Mouse (Mus musculus): ENCODE results near the gene Rims3. TPM values are rescaled to one million over a fixed set of nuclear protein-coding genes. Genes with fewer than 3 reads are reported as not detected.

The Rims3 gene
- polyA plus RNA-seq, 1 experiment from 2014 or later: 2.4 TPM

- H3K4me3 ChIP-seq (replicated peaks): no peak overlapping the region
Measured at GRCm38 (mm10) chr4:120914501-120914900, 59.9 kb downstream of the Rims3 start.

GRCm38 (mm10) chr4:120921461-120921860 lies 66.8 kb downstream of the Rims3 start:
- H3K4me3 ChIP-seq (replicated peaks): no peak overlapping the region
- no peak overlapping the region for H3K27ac ChIP-seq (replicated peaks)
- no peak overlapping the region for H3K9ac ChIP-seq
- H3K4me2 ChIP-seq (replicated peaks): no peak overlapping the region
- peaks cover 27% of the 10 kb centered on the region for H3K36me3 ChIP-seq
- 95% methylated on average over 8 of the region's 8 CpGs for WGBS
- peaks cover 4% of the 10 kb centered on the region; the same call in 1 of the 2 replicates for H3K4me1 ChIP-seq
- no peak for ATAC-seq (ENCODE audit: insufficient number of reproducible peaks, low FRiP score, low TSS enrichment, low read depth)
- H3K9me3 ChIP-seq (replicated peaks): peaks cover 7% of the 10 kb centered on the region; the same call in 1 of the 2 replicates
- no peaks in the 10 kb centered on the region for H3K27me3 ChIP-seq

More at GRCm38 (mm10) chr4:120914501-120914900, 59.9 kb downstream of the Rims3 start:
- H3K9ac ChIP-seq: no peak overlapping the region
- H3K4me2 ChIP-seq (replicated peaks): no peak overlapping the region
- H3K36me3 ChIP-seq: no peaks in the 10 kb centered on the region
- H3K9me3 ChIP-seq (replicated peaks): no peaks in the 10 kb centered on the region
- no peaks in the 10 kb centered on the region for H3K27me3 ChIP-seq
- WGBS: 72% methylated on average over 4 of the region's 4 CpGs
- no peak overlapping the region for H3K27ac ChIP-seq (replicated peaks)
- ATAC-seq (ENCODE audit: insufficient number of reproducible peaks, low FRiP score, low TSS enrichment, low read depth): no peak
- no peaks in the 10 kb centered on the region for H3K4me1 ChIP-seq

GRCm38 (mm10) chr4:120924554-120925299 lies 70.1 kb downstream of the Rims3 start, which contains the start of gene Exo5:
Gene Exo5 (minus strand): TSS chr4:120925017.
- Histone ChIP-seq H3K27ac (replicated peaks) (peak within 1 kb of the TSS; percentile 87), H3K36me3 (peaks cover 27% of the 10 kb centered on the region), H3K4me3 (replicated peaks) (peak within 1 kb of the TSS; percentile 74), H3K9ac (peak within 1 kb of the TSS; percentile 73), H3K4me2 (replicated peaks) (peak within 1 kb of the TSS; percentile 78), H3K4me1 (peaks cover 4% of the 10 kb centered on the region; the same call in 1 of the 2 replicates), H3K27me3 (no peaks in the 10 kb centered on the region), H3K9me3 (replicated peaks) (peaks cover 7% of the 10 kb centered on the region; the same call in 1 of the 2 replicates)
- WGBS: under 1% methylated on average over 33 of the region's 33 CpGs
- ATAC-seq (ENCODE audit: insufficient number of reproducible peaks, low FRiP score, low TSS enrichment, low read depth): peak; percentile 97

- Histone ChIP-seq H3K9me3 (replicated peaks) (peaks cover 8% of the 10 kb centered on the region; the same call in 1 of the 2 replicates), H3K4me2 (replicated peaks) (peak overlapping the region; percentile 78), H3K27ac (replicated peaks) (peak overlapping the region; percentile 87), H3K4me1 (peaks cover 4% of the 10 kb centered on the region; the same call in 1 of the 2 replicates), H3K4me3 (replicated peaks) (peak overlapping the region; percentile 74), H3K9ac (peak overlapping the region; percentile 73; the same call in 1 of the 2 replicates), H3K27me3 (no peaks in the 10 kb centered on the region), H3K36me3 (peaks cover 23% of the 10 kb centered on the region)
- WGBS: 20% methylated on average over 3 of the region's 3 CpGs
- ATAC-seq (ENCODE audit: insufficient number of reproducible peaks, low FRiP score, low TSS enrichment, low read depth): no peak
Measured at GRCm38 (mm10) chr4:120925386-120925785, 70.8 kb downstream of the Rims3 start.

GRCm38 (mm10) chr4:120928686-120929085 lies 74.1 kb downstream of the Rims3 start:
- Histone ChIP-seq H3K4me2 (replicated peaks) (no peak overlapping the region), H3K9me3 (replicated peaks) (peaks cover 6% of the 10 kb centered on the region; the same call in 1 of the 2 replicates), H3K4me1 (peaks cover 4% of the 10 kb centered on the region; the same call in 1 of the 2 replicates), H3K9ac (no peak overlapping the region), H3K36me3 (peaks cover 10% of the 10 kb centered on the region), H3K27me3 (no peaks in the 10 kb centered on the region), H3K4me3 (replicated peaks) (no peak overlapping the region), H3K27ac (replicated peaks) (no peak overlapping the region)
- ATAC-seq (ENCODE audit: insufficient number of reproducible peaks, low FRiP score, low TSS enrichment, low read depth): no peak
- 83% methylated on average over 3 of the region's 3 CpGs for WGBS

- peaks cover 10% of the 10 kb centered on the region for H3K36me3 ChIP-seq
- no peaks in the 10 kb centered on the region for H3K4me1 ChIP-seq
- H3K4me3 ChIP-seq (replicated peaks): no peak overlapping the region
- H3K9me3 ChIP-seq (replicated peaks): peaks cover 6% of the 10 kb centered on the region; the same call in 1 of the 2 replicates
- 94% methylated on average over 18 of the region's 18 CpGs for WGBS
- H3K27ac ChIP-seq (replicated peaks): no peak overlapping the region
- no peak overlapping the region for H3K4me2 ChIP-seq (replicated peaks)
- H3K27me3 ChIP-seq: no peaks in the 10 kb centered on the region
- no peak overlapping the region for H3K9ac ChIP-seq
- ATAC-seq (ENCODE audit: insufficient number of reproducible peaks, low FRiP score, low TSS enrichment, low read depth): no peak
Measured at GRCm38 (mm10) chr4:120930736-120931135, 76.1 kb downstream of the Rims3 start.

GRCm38 (mm10) chr4:120935006-120935405 lies 80.4 kb downstream of the Rims3 start:
- Histone ChIP-seq H3K4me2 (replicated peaks) (no peak overlapping the region), H3K9me3 (replicated peaks) (peaks cover 6% of the 10 kb centered on the region; the same call in 1 of the 2 replicates), H3K4me1 (no peaks in the 10 kb centered on the region), H3K4me3 (replicated peaks) (no peak overlapping the region), H3K36me3 (peaks cover 10% of the 10 kb centered on the region), H3K27ac (replicated peaks) (no peak overlapping the region), H3K27me3 (no peaks in the 10 kb centered on the region), H3K9ac (no peak overlapping the region)
- WGBS: 83% methylated on average over 3 of the region's 3 CpGs
- no peak for ATAC-seq (ENCODE audit: insufficient number of reproducible peaks, low FRiP score, low TSS enrichment, low read depth)

Small RNA genes lying within 50 kb of the gene (microRNA-seq; reads per million reads assigned to microRNA genes)
- gene Gm23936 (ENCODE audit: borderline number of aligned reads): not detected

Other genes starting within 250 kb of the Rims3 start
- gene Cited4, start 188.2 kb upstream of the Rims3 start, polyA plus RNA-seq (2015; fragmentation: Nextera tagmentation; extraction: Ambion mirVana): 5.6 and 6.8 TPM in 2 replicates
- gene Kcnq4, start 106.2 kb upstream of the Rims3 start, polyA plus RNA-seq (2015; fragmentation: Nextera tagmentation; extraction: Ambion mirVana): 5.1 and 5.5 TPM in 2 replicates
- 88.3 and 99.4 TPM in 2 replicates for gene Nfyc, start 23.2 kb upstream of the Rims3 start, polyA plus RNA-seq (2015; fragmentation: Nextera tagmentation; extraction: Ambion mirVana)
- gene Exo5, start 70.2 kb downstream of the Rims3 start, polyA plus RNA-seq (2015; fragmentation: Nextera tagmentation; extraction: Ambion mirVana): 25.9 and 26.4 TPM in 2 replicates
- gene Zfp69, start 96.9 kb downstream of the Rims3 start, polyA plus RNA-seq (2015; fragmentation: Nextera tagmentation; extraction: Ambion mirVana): 6.9 and 7.9 TPM in 2 replicates
- gene Smap2, start 162.4 kb downstream of the Rims3 start, polyA plus RNA-seq (2015; fragmentation: Nextera tagmentation; extraction: Ambion mirVana): 14.9 and 15.7 TPM in 2 replicates
- 67.2 and 97.9 TPM in 2 replicates for gene Col9a2, start 184.6 kb downstream of the Rims3 start, polyA plus RNA-seq (2015; fragmentation: Nextera tagmentation; extraction: Ambion mirVana)
- gene Zmpste24, start 243.4 kb downstream of the Rims3 start, polyA plus RNA-seq (2015; fragmentation: Nextera tagmentation; extraction: Ambion mirVana): 27.6 and 27.8 TPM in 2 replicates

All from embryonic facial prominence, embryonic 15.5 days (tissue).